Mouse (Mus musculus): ENCODE results near the gene Clic1. TPM values are rescaled to one million over a fixed set of nuclear protein-coding genes. Genes with fewer than 3 reads are reported as not detected.
A peak's percentile ranks its signal among the peaks of the same experiment; 100 is the strongest.

The Clic1 gene
- total RNA-seq, 4 experiments from 2014 or later, result 21.6 to 33.8 (median 30.0) TPM

DNA sequence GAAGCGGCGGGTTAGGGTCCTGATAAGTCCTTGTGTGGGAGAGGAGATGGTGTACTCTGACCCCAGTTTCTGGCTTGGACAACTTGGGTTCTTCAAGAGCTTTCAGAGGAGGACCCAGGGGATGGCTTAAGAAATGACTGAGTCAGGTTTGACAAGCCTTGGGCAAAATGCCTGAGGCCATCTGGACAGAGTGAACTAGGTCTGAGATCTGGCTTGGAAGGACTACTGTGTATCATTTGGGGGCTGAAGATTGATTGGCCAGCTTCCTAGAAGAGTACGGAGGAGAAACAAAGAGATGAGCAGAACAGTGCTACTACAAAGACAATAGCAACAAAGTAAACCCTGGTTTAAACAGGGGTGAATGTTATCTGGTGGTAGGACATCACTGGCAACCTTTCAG is 13.7 kb downstream of the Clic1 start:
- DNase-seq (ENCODE audit: low spot score), result no peak

DNA sequence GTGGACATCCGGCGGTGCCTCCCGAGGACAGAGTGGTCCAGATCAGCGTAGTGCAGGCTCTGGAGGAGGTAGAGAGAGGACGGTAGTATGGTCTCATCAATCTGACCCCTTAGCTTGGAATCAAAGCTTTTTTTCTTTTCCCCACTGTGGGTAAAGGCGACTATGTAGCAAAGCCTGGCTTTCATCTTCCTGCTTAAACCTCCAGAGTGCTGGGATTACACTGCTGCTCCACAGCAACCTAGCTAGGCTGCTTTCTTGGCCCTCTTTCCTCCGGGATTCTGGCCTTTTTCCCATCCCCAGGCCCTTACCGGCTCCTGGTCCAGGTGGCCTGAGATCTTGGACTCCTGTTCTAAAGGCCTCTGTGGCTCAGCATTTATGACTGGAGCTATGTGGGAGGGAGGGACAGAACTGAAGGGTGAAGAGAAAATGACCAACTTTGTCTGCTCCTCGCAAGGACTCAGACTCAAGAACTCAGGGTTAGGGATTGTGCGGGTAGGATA is 14.7 kb downstream of the Clic1 start:
- DNase-seq (ENCODE audit: low spot score), result no peak

DNA sequence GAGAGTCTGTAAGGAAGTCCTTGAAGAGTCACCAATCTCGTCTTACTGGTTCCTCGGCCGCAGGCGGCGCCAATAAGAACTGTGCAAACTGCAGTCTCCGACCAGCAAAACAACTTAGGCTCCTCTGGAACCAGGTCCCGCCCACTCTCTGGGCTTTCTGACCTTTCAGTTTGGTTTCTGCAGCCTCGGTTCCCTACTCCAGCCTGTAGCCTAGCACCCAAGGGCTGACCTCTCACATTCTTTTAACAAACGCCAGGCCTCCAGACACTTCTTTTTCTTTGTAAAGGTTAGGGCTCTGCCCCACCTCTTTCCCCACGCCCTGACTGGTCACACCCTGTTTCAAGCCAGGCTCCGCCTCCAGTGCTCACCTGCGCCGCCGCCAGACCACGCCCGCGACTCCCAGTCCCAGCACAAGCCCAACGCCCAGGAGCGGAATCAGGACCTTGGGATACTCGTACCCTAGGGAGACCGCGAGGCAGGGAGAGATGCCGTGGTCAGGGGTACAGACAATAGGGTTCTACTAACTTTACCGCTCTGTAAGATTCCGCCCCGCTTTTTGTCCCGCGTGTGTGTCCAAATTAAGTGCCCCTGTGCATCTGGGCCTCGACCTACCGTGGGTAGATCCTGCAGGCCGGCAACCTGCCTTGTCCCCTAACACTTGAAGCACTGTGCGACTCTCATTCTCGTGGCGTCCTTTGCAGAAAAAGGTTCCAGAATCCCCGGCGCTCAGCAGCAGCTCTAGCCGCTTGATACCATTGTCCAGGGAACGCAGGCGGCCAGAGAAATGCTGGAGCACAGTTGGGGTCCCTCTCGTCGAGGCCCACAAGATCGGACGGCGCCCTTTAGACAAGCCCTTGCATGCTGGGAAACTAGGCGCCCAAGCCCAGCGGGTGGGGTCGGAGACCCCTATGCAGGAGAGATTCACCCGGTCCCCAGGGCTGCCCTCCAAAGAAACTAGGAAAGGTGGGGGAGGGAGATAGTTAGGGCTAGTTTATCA is 15.5 kb downstream of the Clic1 start, which contains the start of gene Ly6g6c:
TSS of gene Ly6g6c (plus strand) at position 438 of the 997 bp plus-strand sequence.
- DNase-seq (ENCODE audit: low spot score), result peak; percentile 49

DNA sequence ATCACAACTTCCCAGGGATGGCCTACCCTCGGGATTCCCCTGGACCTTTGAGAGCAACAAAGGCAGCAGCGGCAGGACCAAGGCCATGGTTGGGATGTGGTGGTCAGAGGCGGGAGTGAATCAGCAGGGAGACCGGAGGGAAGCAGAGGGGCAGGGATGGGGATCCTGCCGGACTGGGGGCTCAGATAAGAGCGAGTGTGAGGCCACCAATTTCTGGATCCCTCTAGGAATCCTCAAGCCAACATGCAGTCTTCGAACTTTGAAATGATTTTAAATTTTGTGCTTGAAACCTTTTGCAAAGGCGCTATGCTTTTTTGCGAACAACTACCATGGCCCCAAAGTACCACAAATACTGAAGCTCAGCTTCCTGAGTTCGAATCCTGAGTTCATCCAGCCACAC is 16.3 kb downstream of the Clic1 start, which contains the start of gene Mpig6b:
TSS of gene Mpig6b (minus strand) at position 101 of the 400 bp plus-strand sequence.
- DNase-seq (ENCODE audit: low spot score), result no peak

DNA sequence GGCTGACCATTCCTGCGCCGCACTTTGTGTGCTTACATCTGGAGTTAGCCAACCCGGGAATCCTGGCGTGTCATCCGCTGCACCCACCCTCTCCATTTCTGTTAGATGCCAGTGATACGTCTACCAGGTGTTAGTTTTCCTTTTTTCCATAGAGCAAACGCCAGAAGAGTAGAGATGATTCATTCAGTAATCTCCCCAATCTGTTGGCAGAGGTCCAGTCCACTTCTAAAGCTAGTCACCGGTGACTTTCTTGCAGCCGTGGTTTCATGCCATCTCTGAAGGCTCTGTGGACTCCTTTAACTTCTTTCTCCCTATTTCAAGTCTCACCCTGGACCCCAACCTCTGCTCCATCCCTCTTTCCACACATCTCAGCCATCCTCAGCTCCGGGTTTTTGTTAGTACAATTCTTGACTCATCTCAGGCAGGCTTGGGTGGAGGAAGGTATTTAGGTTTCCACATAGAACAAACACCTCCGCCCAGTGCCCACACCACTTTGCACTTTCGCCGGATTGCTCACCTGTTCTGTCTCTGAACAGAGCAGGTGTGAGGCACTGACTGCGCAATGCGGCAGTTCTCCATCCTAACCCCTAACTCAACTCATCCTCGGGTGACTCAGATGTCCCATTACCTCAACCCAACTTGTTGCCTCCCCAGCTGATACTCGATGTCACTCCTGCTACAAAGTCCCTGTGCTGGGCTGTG is 18.6 kb downstream of the Clic1 start:
- DNase-seq (ENCODE audit: low spot score), result no peak

DNA sequence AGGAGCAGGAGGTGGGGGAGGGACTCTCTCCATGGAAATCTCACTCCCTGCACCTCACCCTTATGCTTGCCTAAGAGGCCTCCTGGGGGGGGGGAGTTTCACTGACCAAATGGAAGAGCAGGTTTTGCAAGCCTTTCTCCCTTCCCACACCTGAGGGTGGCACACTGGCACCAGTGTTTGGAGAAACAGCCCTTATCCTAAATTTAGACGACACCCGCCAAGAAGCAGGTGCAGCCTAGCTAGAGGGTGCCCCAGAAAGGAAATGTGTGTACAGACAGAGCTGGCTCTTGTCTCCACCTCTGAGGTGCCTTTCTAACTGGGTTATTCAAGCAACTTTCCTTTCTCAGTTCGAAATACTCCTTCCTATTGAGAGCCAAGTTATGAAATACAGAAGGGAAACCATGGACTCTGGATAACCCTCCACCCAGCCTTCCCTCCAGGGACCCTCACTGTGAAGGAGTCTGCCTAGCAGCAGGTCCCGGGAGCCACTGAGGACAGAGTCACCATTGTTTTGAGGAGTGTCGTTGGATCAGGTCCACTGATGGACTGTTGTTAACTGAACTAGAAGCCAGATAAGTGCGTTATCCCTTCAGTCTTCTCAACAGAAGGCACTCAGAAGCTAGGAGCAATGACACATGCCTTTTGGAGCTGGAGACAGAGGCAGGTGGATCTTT is 20.9 kb downstream of the Clic1 start:
- no peak for DNase-seq (ENCODE audit: low spot score)

DNA sequence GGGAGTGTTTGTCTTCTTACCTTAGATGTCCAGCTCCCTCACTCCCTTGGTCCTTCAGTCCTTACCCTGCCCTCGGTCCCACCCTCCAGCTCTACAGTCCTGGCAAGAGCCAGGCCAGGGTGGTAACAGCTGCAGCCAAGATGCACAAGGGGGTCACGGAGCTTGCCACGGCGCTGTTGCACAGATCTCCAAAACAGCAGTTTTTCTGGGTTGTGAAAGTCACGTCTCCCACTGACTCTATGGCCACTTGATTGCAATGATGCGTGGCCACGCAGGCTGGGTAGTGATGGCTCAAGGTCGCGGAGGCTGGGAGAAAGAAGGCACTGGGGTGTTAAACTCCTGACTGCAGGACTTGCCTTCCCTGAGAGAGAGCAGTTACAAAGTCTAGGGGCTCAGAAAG is 21.7 kb downstream of the Clic1 start:
- no peak for DNase-seq (ENCODE audit: low spot score)

DNA sequence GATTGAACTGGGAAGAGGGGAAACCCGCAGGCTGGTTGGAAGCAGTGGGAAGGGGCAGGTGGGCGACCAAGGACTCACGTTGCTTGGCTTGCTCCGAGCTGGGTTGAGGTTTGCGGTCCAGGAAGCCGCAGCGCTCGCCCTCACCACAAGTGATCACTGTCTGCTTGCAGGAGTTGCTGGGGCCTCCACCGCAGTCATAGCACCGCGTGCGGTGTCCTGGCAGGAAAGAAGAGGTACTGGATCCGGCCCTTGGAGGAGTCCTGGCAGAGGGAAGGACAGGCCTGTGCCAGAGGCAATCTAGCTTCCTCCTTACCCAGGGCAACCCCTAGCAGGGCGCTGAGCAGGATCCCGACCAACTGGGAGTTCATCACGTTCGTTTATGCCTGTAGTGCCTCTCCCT is 24.3 kb downstream of the Clic1 start:
- DNase-seq (ENCODE audit: low spot score), result no peak

DNA sequence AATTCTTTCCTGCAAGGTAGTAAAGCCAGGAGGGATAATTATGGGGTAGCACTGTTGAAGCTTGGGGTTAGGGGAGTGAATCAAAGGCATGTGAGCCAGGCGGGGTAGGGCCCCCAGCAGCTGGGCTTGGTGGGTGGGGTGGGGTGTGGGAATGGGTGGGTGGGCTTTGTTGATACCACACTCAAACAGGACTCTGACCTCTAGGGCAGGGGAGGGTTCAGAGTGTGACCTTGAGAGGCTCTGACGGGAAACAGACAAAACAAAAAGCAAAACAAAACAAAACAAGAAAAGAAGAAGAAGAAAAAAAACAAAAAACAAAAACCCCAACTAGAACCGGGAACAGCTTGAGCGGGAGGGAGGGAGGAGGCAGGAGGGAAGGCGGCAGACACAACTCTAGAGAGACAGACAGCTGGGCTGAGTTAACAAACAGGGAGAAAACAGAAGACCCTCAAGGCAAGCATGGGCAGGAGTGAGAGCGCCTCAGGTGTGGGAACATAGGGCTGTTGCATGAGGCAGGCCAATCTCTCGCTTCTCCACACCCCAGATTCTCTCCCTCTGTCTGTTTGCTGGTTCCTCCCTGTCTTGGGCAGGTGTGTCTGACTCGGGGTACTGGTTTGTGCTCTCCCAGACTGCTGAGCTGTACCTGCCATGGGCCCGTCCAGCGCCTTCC is 26.9 kb downstream of the Clic1 start, which contains the start of gene Ly6g6e:
TSS of gene Ly6g6e (plus strand) at position 396 of the 670 bp plus-strand sequence.
- DNase-seq (ENCODE audit: low spot score), result no peak

DNA sequence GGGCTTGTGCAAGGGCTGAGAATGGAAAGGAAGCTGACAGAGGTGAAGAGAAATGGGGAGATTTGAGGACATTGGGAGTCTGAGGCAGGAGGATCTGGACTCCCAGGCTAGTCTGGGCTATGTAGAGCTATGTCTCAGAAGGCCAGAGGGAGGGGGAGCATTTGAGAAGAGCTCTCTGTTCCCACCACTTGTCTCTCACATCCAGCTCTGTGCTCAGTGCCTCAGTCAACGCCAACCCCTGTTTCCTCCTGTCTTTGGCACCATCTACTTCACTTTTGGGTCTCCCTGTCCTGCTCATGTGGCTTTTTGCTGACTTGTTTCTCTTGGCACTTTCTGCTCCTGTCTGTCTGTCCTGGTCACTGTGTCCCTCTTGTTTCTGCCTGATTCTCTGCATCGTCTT is 27.5 kb downstream of the Clic1 start:
- DNase-seq (ENCODE audit: low spot score), result no peak

DNA sequence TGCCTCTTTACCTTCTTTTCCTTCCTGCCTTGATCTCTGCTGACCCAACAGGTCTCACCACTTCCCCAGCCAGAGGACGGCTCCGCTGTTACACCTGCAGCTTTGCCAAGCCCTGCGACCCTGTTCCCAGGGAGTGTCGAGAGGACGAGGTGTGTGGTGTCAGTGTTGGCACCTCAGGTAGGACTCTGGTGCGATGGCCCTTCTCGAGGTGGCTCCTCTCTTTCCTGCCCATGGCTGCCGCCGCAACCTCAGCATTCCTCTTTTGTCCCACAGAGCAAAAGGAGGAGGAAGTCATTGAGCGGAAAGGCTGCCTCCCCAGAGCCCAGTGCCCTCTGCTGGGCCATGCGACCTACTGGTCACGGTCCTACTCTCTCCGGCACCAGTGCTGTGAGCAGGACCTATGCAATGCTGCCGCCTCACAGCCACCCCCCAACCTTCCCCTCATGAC is 28.0 kb downstream of the Clic1 start, which contains the start of gene Ly6g6d:
TSS of gene Ly6g6d (minus strand) at position 280 of the 448 bp plus-strand sequence.
- no peak for DNase-seq (ENCODE audit: low spot score)

DNA sequence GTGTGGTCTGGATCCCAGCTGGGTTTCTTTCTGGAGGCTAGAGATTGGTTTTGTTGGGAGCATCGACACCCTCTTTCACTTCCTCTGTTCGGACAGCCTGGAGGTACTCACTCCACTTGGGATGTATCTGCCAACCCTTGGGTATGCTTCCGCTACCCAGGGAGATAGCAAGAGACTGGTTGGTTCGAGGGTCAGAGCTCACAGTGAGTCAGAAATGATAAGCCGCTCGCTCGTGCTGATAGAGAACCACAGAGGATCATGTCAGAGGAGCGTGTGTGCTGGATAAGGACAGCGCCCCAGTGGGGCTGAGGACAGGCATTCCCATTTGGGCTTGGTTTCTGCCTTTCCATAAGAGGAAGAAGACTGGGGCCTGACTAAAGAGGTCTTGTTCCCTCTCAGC is 30.0 kb downstream of the Clic1 start:
- no peak for DNase-seq (ENCODE audit: low spot score)

DNA sequence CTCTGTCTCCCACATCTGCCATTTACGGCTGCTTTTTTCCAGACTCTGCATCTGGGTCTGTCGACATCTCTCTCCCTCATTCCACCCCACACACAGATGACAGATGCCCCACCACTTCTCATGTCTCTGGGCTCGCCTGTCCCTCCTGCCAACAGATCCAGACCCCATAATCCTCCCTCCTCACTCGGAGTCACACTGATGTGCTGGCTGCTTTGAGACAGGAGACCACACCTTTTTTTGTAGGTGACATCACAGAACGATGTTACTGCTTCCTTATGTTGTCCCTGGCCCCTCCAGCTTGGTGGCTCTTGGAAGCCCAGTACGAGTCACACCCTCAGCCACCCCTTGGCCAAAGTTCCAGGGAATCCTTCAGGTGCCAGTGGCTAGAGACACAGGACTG is 30.5 kb downstream of the Clic1 start:
- DNase-seq (ENCODE audit: low spot score), result no peak

DNA sequence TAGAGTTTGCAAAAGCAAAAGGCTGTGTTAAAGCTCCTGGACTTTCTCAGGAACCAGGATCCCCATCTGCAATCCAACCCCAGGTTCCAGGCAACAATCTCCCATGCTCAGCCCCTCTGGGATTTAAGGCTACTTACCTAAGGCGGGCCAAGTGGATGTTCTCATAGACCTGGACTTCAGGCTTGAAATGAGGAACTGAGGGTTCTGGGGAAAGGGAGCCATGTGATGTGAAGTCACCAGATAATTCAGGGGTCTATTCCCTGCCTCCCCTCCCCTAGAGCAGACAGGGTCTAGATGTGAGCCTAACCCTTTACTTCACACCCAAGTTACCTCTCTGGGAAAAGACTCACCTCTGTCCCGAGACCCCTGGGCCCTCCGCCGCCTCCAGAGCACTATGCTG is 30.9 kb downstream of the Clic1 start:
- no peak for DNase-seq (ENCODE audit: low spot score)

DNA sequence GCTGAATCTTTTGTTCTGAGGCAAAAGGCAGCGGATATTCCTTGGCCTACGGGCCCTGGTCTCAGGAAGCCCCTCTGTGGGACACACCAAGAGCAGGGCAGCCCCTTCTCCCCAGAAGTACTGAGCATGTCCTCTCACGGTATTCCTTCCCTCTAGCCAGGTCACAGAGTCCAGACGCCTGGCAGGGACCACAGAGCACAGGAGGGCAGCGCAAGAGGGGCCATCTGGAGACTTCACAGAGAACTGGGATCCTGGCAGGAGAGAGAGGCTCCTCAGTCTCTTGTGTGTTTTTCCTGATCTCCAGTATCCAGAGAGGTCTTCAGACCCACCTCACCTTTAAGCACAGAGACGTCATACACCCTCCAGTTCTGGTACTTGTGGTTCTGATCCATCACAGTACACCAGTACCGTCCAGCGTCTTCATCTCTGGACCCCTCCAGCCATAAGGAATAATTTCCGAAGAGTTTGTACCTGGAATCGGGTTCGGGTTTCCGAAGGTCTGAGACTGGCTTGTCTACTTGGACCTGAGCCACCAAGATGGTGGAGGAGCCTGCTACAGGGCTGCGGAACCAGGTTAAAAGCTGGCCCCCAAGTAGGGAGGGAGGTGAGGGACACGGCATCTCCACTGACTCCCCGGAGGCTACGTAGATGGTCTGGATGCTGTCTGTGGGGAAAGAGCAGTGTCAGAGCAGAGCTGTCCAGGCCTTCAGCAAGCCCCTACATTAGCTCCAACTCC is 33.2 kb downstream of the Clic1 start:
- DNase-seq (ENCODE audit: low spot score), result no peak

DNA sequence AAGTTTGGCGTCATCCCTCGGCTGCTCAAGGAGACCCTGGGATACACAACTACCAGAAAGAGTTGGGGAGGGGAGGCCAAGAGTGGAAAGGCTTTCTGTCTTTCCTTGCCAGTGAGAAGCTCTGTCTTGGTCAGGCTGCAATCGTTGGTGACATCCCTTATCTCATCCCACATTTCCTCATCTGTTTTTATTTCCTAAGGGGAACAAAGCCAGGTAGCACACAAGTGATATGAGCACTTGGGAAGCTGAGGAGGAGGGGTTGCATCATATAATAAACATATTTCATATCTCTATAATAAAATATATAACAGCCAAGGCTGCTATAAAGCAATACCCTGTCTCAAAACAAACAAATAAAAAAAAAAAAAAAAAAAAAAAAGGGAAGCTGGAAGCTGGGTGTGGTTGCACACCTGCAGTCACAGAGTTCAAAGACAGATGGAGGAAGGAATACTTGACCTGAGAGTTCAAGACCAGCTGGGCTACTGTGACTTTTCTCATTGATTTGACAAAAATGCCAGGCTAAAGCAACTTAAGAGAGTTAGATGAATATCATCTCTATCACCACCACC is 34.2 kb downstream of the Clic1 start:
- no peak for DNase-seq (ENCODE audit: low spot score)

DNA sequence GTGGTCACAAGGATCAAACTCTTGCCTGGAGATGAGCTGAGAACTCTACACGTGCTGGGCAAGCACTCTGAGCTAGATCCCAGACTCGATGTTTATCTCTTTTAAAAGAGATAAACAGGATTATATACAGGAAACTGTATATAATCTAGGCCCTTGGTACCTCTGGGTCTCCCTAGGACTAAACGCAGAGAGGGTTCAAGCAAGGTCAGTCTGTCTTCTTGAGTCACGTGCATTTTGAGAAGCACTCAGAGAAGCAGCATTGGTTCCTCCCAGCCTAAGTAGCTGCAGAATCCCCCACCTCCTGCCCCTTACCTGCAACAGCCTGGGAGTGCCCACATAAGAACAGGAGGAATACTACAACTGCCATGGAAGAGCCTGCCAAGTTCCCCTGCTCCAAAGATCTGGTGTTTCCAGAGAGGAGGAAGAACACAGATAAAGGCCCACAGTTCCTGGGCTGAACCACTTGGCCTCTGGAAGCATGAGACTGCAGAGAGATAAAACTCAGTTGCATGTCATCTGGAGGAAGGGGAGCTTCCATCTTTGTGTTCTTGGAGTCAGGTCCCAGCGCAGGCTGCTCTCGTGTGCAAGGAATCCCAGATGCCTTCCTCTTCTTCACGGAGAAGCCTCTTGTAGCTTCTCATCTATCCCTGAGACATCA is 35.6 kb downstream of the Clic1 start, which contains the start of gene Ly6g6f:
TSS of gene Ly6g6f (minus strand) at position 403 of the 658 bp plus-strand sequence.
- DNase-seq (ENCODE audit: low spot score), result no peak

DNA sequence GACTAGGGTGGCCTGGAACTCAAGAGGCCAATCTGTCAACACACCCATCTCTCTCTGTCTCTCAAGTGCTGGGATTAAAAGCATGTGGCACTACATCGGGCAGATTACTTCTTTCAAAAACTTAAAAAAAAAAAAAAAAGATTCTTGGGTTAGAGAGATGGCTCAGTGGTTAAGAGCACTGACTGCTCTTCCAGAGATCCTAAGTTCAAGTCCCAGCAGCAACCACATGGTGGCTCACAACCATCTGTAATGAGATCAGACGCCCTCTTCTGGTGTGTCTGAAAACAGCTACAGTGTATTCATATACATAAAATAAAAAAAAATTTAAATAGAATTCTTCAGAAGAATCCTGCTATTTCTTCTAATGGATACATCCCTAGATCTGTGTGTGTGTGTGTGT is 38.4 kb downstream of the Clic1 start:
- DNase-seq (ENCODE audit: low spot score), result no peak
